Mouse (Mus musculus) hindbrain, embryonic 16.5 days (tissue): ENCODE measurements around the gene Lmo7. TPM values are rescaled to one million over a fixed set of nuclear protein-coding genes. Genes with fewer than 3 reads are reported as not detected.

ENCODE experiments used
- ATAC-seq: fragments of 200-750 bp; cut with Nextera tagmentation; 2 replicates; pipeline ENCODE4 v1.8.0; 2017; ENCODE audit warnings: moderate TSS enrichment, moderate library complexity
- H3K27ac ChIP-seq: fragments of 300-500 bp; sonication (generic); 2 replicates; pipeline ENCODE4 v1.5.1; 2014; ENCODE audit warnings: low read depth, mild to moderate bottlenecking, control low read depth, low read length, moderate library complexity
- H3K27me3 ChIP-seq: fragments of 300-500 bp; sonication (generic); replicated peaks from 2 replicates; pipeline ENCODE4 v1.6.1; 2014; ENCODE audit warnings: low read length; ENCODE audit not compliant: control insufficient read depth, insufficient read depth
- H3K36me3 ChIP-seq: fragments of 300-500 bp; sonication (generic); 2 replicates; pipeline ENCODE4 v1.6.1; 2014; ENCODE audit warnings: mild to moderate bottlenecking, low read length, moderate library complexity, mixed read lengths; ENCODE audit not compliant: control insufficient read depth, insufficient read depth
- H3K4me1 ChIP-seq: fragments of 300-500 bp; sonication (generic); 2 replicates; pipeline ENCODE4 v1.6.1; 2014; ENCODE audit warnings: low read depth, low read length; ENCODE audit not compliant: control insufficient read depth, insufficient read depth
- H3K4me2 ChIP-seq: fragments of 300-500 bp; sonication (generic); 2 replicates; pipeline ENCODE4 v1.6.1; 2014; ENCODE audit warnings: mild to moderate bottlenecking, low read length, control low read depth, moderate library complexity
- H3K4me3 ChIP-seq: fragments of 300-500 bp; sonication (generic); 2 replicates; pipeline ENCODE4 v1.5.1; 2014; ENCODE audit warnings: mild to moderate bottlenecking, low read length, control low read depth, moderate library complexity
- H3K9ac ChIP-seq: fragments of 300-500 bp; sonication (generic); 2 replicates; pipeline ENCODE4 v1.6.1; 2014; ENCODE audit warnings: low read depth, mild to moderate bottlenecking, control low read depth, low read length, moderate library complexity
- H3K9me3 ChIP-seq: fragments of 300-500 bp; sonication (generic); 2 replicates; pipeline ENCODE4 v1.6.1; 2014; ENCODE audit warnings: mild to moderate bottlenecking, low read length, moderate library complexity; ENCODE audit not compliant: control insufficient read depth
- WGBS: fragments of 180-500 bp; shearing (Covaris S2); extraction: QIAGEN DNeasy Blood & Tissue Kit; methylation state at CpG from one replicate; pipeline ENCODE4 v1.1.7; 2014; 5-methylcytosine and 5-hydroxymethylcytosine counted together
- polyA plus RNA-seq: library from polyadenylated mRNA; unstranded; fragments of >200 nt; fragmentation: Nextera tagmentation; extraction: Ambion mirVana; gene quantifications from 2 replicates; pipeline ENCODE4 v1.2.1, GENCODE M21; 2015

Gene Lmo7
- polyA plus RNA-seq, 1 experiment from 2014 or later: 2.3 TPM

DNA sequence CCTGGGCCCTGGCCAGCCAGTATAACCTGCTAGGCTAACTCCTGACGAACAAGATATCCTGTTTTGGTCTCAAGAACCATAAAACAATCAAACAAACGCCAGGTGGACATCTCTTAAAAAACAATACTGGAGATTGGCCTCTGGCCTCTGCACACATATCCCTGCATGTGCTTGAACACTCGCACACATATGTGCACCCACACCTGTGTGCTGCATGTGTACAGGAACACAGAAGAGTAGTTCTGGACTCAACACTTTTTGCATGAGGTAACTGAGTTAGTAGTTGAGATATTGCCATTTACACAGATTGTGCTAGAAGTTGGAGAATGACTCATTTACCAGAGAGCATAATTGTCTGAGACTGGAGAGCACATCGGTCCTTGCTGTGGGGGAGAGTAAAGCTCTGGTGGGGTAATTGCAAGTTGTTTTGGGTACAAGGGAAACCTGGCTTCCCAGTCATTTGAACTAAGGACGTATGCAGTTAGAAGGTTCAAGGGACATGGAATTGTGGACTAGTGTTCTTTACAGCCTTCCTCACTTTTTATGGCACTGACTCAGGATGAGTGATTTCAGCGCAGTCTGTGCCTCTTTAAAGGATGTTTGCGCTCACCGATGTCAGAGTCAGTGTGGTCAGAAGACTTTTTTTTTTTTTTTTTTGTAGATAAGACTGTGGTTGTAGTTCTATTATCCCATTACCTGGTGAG lies 148.7 kb downstream of the Lmo7 start:
- no peak overlapping the region for H3K27ac ChIP-seq
- no peak overlapping the region for H3K4me3 ChIP-seq
- 80% methylated on average over 8 of the region's 8 CpGs for whole genome bisulfite sequencing
- H3K4me1 ChIP-seq: no peaks in the 10 kb centered on the region
- no peaks in the 10 kb centered on the region for H3K36me3 ChIP-seq
- no peak overlapping the region for H3K9ac ChIP-seq
- ATAC-seq: no peak
- H3K9me3 ChIP-seq: no peaks in the 10 kb centered on the region
- H3K4me2 ChIP-seq: no peak overlapping the region
- no peaks in the 10 kb centered on the region for H3K27me3 ChIP-seq

DNA sequence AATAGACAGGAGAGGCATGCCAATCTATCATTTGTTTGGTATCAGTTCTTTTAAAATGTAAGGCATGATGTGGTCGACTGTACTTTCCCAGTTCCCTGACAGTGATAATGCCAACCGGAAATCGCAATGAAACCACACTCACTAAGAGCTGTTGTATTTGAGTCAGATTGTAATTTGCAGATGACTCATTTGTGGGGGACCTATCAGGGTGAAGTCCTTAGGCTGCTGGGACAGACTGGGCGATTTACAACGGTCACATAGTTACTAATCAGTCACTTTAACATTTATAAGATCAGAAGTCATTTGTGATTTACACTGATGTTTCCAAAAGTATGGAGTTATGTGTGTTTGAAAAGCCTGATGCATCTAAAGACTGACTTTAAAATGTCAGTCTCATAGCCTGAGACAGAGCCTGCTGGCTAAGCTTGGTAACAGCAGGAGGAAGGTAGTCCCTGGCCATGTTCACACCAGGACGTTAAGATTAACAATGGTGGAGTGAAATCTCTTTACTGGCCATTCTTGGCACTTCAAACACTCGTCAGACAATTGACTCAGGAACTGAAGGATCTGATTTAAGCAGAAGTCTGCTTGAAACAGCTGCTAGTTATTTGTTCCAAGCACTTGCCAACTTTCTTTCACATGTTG lies 149.4 kb downstream of the Lmo7 start:
- no peaks in the 10 kb centered on the region for H3K9me3 ChIP-seq
- no peak overlapping the region for H3K27ac ChIP-seq
- H3K27me3 ChIP-seq: no peaks in the 10 kb centered on the region
- 49% methylated on average over 7 of the region's 7 CpGs for WGBS
- H3K4me2 ChIP-seq: no peak overlapping the region
- H3K9ac ChIP-seq: no peak overlapping the region
- no peak overlapping the region for H3K4me3 ChIP-seq
- no peaks in the 10 kb centered on the region for H3K36me3 ChIP-seq
- no peak for ATAC-seq
- H3K4me1 ChIP-seq: no peaks in the 10 kb centered on the region

DNA sequence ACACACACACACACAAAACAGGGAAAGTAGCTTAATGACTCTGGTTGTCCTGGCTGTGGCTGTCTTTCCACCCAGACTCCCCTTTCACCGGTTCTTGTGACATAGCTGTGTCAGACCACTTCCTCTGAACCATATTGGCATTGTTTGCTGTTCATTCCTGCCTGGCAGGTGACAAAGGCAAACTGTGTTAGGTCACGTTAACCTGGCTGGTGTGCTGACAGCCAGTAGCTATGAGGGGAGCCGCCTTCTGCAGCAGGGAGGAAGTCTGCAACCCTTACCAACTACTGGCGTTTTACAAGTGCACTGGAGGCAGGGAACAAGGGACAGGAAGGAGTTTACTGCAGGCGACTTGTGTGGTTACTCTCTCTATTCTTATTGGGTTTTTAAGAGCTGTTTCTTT lies 153.2 kb downstream of the Lmo7 start:
- no peak for ATAC-seq
- Histone ChIP-seq H3K9ac (no peak overlapping the region), H3K27ac (no peak overlapping the region), H3K4me3 (no peak overlapping the region), H3K36me3 (no peaks in the 10 kb centered on the region), H3K27me3 (no peaks in the 10 kb centered on the region), H3K4me1 (no peaks in the 10 kb centered on the region), H3K9me3 (no peaks in the 10 kb centered on the region), H3K4me2 (no peak overlapping the region)
- 54% methylated on average over 5 of the region's 5 CpGs for WGBS

DNA sequence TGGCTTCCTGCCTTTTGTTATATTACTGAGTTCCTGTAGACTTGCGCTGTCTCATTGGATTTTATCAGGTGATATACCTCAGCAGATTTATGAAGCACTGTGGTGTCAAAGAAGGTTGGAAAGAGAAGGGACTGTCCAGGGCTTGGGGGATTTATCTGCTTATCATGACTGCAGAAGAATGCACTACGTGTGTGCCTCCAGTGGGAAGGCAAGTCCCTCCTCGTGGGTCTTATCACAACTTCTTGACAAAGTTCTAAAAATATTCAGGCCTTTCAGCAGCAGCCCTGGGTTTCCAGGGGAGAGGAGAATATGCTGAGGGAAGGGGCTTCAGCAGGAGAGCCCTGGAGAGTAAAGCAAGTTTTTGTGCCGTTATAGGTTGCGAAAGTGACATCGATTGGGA lies 154.0 kb downstream of the Lmo7 start:
- Histone ChIP-seq H3K36me3 (no peaks in the 10 kb centered on the region), H3K27me3 (no peaks in the 10 kb centered on the region), H3K9ac (no peak overlapping the region), H3K9me3 (no peaks in the 10 kb centered on the region), H3K4me3 (no peak overlapping the region), H3K27ac (no peak overlapping the region), H3K4me2 (no peak overlapping the region), H3K4me1 (no peaks in the 10 kb centered on the region)
- WGBS: 86% methylated on average over 6 of the region's 6 CpGs
- ATAC-seq: no peak

DNA sequence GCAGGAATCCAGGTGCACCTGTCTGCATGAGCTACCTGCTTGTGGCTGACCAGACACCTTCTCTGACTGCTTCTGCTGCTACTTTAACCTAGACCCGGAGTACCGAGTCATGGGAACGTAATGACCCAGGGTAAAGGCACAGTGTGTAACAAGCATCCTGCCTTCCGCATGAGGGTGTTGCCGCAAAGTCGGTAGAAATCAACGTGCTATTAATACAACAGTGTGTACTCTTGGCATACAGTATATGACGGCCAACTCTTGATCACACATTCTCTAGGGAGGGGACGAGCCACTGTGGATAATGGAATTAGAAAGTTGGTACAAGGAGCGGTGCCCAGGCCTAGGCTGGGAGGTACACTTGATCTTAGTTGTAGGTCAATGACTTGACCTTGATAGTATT lies 156.6 kb downstream of the Lmo7 start:
- Histone ChIP-seq H3K9me3 (no peaks in the 10 kb centered on the region), H3K4me2 (no peak overlapping the region), H3K4me3 (no peak overlapping the region), H3K27me3 (no peaks in the 10 kb centered on the region), H3K4me1 (no peaks in the 10 kb centered on the region), H3K36me3 (no peaks in the 10 kb centered on the region), H3K27ac (no peak overlapping the region), H3K9ac (no peak overlapping the region)
- WGBS: 98% methylated on average over 10 of the region's 10 CpGs
- no peak for ATAC-seq

DNA sequence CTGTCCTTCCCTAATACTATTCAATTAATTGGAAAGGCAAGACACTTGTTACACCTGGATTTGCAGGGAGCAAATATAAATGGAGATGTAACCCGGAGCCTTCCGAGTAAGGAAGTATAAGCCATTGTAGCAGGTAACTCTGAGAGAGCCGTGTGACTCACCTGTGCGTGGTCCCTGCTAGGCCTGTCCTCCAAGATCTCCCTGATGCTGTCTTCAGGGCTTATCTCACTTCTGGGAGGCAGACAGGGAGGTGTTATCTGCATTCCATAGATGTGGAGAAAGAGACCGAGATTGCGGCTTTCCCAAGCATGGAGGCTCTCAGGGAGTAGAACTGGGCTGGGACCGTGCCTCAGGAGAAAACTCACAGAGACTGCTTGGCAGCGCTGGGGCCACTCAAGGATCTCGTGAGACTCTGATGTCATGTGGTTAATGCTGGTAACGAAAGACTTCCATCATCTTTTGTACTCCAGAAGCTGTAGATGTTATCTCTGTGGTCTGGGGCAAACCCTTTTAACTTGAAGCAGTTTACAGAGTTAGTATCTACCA lies 162.2 kb downstream of the Lmo7 start:
- Histone ChIP-seq H3K4me2 (no peak overlapping the region), H3K4me3 (no peak overlapping the region), H3K9ac (no peak overlapping the region), H3K9me3 (no peaks in the 10 kb centered on the region), H3K36me3 (no peaks in the 10 kb centered on the region), H3K27me3 (no peaks in the 10 kb centered on the region), H3K4me1 (no peaks in the 10 kb centered on the region), H3K27ac (no peak overlapping the region)
- no peak for ATAC-seq
- WGBS: 86% methylated on average over 10 of the region's 10 CpGs

DNA sequence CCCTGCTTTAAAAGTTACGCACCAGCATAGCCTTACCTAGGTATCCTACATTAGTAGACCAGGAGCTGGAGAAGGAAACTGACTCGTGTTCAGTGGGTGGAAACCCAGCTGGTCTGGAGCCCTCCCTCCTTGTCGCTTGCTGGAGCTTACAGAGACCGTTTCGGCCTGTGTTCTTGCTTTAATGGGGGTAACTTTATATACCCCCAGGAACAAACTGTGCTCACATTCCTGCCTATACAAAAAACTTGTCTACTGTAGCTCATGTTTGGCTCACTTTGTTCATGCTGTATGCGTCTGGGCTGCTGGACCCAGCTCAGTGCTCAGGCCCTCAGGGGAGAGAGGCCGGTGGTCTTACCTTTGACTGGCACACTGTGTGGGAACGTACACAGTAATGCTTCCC lies 162.7 kb downstream of the Lmo7 start:
- Histone ChIP-seq H3K9ac (no peak overlapping the region), H3K27me3 (no peaks in the 10 kb centered on the region), H3K9me3 (no peaks in the 10 kb centered on the region), H3K27ac (no peak overlapping the region), H3K4me2 (no peak overlapping the region), H3K4me1 (no peaks in the 10 kb centered on the region), H3K4me3 (no peak overlapping the region), H3K36me3 (no peaks in the 10 kb centered on the region)
- no peak for ATAC-seq
- WGBS: 87% methylated on average over 8 of the region's 8 CpGs

DNA sequence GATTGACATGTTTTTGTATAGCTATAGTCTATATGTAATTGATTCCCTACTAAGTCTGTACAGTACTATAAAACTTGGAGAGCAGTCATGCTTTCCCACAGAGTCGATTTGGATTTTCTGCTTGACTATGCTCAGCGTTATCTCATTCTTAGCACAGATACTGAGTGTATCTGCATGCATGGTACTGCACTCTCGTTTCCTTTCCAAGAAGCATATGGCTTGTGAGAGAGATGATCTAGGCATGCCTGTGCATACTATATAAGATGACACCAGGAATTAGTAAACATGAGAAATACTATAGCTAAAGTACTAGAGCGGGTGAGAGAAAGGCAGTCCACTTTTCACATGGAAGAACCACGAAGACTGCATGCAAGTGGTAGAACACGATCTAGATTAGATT lies 163.5 kb downstream of the Lmo7 start:
- H3K4me3 ChIP-seq: no peak overlapping the region
- no peak for ATAC-seq
- no peaks in the 10 kb centered on the region for H3K9me3 ChIP-seq
- H3K4me1 ChIP-seq: no peaks in the 10 kb centered on the region
- no peak overlapping the region for H3K9ac ChIP-seq
- no peak overlapping the region for H3K4me2 ChIP-seq
- no peaks in the 10 kb centered on the region for H3K36me3 ChIP-seq
- no peaks in the 10 kb centered on the region for H3K27me3 ChIP-seq
- H3K27ac ChIP-seq: no peak overlapping the region
- WGBS: 90% methylated on average over 6 of the region's 6 CpGs

DNA sequence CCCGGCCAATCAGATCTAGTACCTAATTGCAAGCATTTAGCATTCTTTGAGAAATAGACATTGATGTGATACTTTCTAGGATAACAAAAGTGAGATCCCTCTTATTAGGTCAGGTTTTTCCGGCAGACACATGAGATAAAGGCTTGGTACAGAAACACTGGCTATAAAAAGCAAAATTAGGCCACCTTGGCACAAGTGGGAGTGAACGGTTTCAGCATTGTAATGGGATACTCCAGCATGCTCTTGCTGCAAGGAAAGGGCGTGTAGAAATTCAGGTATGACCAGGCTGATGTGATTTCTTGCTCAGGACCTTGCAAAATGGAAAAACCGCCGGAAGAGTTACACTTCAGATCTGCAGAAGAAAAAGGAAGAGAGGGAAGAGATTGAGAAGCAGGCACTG lies 168.5 kb downstream of the Lmo7 start:
- no peaks in the 10 kb centered on the region for H3K27me3 ChIP-seq
- no peak overlapping the region for H3K4me2 ChIP-seq
- 90% methylated on average over 6 of the region's 6 CpGs for WGBS
- no peak overlapping the region for H3K27ac ChIP-seq
- H3K9ac ChIP-seq: no peak overlapping the region
- H3K4me1 ChIP-seq: no peaks in the 10 kb centered on the region
- no peaks in the 10 kb centered on the region for H3K36me3 ChIP-seq
- H3K4me3 ChIP-seq: no peak overlapping the region
- H3K9me3 ChIP-seq: no peaks in the 10 kb centered on the region
- ATAC-seq: no peak
